Mouse (Mus musculus) G1E-ER4 (cell line): Measurements from ENCODE around the gene AW011738. TPM values are rescaled to one million over a fixed set of nuclear protein-coding genes. Genes with fewer than 3 reads are reported as not detected.

ENCODE experiments used
- GATA1 ChIP-seq: IDR thresholded peaks from one replicate; pipeline ENCODE4 v1.8.0; 2012; ENCODE audit warnings: low read length, inconsistent platforms
- polyA plus RNA-seq: library from polyadenylated mRNA; stranded (reverse); fragments of >175 nt; gene quantifications from 2 replicates; pipeline ENCODE4 v1.2.3, GENCODE M21; 2012

Gene AW011738
- polyA plus RNA-seq, 1 experiment = not detected

- no peak for TF ChIP-seq GATA1
Measured at GRCm38 (mm10) chr4:156193906-156194305, 9.2 kb upstream of the AW011738 start.

GRCm38 (mm10) chr4:156194346-156194745, 8.8 kb upstream of the AW011738 start:
- TF ChIP-seq GATA1 = no peak

DNA sequence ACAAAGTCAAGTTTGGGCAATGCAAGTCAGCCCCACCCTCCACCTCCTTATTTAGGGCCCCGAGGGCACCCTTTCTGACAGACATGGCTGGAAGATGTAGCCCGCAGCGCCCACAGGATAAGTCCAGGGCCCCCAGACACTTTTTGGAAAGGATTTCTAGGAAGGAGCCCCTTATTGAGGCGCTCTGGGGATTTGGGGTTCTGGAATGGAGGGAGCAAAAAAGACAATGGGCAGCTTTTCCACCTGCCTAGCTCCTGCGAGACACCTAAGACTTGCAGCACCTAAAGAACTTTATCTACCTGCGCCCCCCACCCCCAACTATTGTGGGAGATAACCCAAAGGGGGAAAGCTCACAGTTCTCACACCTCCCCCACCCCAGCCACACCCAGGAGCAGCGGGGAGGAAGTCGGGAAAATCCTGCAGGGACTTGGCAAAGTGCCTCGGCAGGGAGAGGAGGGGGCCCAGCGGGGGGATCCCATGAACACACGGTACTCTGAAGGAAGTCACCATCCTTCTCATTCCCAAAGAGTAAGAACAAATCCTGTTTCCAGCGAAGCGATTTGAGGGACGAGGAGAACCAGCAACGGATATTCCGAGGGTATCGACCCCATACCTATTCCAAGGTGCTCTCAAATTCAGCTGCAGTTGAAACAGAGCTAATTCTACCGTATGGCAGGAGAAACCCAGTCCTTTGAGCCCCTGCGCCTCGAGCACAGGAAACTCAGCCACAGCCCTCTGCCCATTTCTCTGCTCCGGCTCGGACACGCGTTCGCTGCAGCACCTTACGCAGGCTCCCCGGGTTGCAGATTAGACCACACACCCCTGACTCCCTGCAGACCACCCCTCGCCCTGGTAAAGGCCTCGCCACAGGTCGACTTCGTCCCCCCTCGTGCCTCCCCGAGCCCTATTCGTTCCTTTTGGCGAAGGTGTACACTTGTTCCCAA, 6.9 kb upstream of the AW011738 start:
- no peak for TF ChIP-seq GATA1

DNA sequence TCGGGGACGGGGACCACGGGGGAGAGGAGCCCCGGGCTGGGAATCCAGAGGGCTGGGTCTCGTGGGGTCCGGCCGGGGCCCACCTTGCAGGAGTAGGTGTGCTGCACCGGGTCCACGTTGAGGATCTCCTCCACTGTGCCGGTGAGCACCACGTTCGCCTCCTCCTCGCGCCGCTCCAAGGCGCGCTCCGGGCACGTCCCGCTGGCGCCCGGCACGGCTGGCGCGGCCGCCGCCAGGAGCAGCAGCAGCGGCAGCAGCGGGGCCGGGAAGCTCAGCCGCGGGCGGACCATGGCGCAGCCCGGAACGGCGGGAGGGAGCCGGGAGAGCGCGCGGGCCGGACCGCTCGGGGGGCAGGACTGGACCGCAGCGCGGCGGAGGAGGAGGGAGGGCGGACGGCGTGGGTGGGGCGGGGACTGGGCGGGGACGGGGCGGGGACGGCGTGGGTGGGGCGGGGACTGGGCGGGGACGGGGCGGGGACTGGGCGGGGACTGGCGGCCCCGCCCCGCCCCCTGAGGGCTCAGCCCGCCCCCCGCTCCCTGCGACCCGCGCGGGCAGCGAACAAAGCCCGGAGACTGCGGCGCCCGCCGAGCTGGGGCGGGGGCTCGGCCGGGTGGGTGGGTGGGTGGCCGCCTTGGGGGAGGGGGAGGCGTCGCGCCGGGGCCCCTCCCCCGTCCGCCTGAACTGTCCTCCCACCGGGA, 5.8 kb upstream of the AW011738 start, which contains the start of gene Agrn:
Gene Agrn, minus strand, starts transcription at position 358 of the 698 bp plus-strand sequence.
- no peak for TF ChIP-seq GATA1

GRCm38 (mm10) chr4:156197829-156198205, 5.3 kb upstream of the AW011738 start:
- no peak for TF ChIP-seq GATA1

- no peak for TF ChIP-seq GATA1
Measured at GRCm38 (mm10) chr4:156200623-156201475, 2.3 kb upstream of the AW011738 start, which contains the start of gene Isg15. TSS of gene Isg15 (minus strand) at chr4:156200818.

GRCm38 (mm10) chr4:156202462-156202893, 626 bp upstream of the AW011738 start:
- TF ChIP-seq GATA1 = no peak

- TF ChIP-seq GATA1 = no peak
Measured at GRCm38 (mm10) chr4:156203413-156204131, 468 bp downstream of the AW011738 start.

GRCm38 (mm10) chr4:156208872-156209271, 5.8 kb downstream of the AW011738 start:
- no peak for TF ChIP-seq GATA1

DNA sequence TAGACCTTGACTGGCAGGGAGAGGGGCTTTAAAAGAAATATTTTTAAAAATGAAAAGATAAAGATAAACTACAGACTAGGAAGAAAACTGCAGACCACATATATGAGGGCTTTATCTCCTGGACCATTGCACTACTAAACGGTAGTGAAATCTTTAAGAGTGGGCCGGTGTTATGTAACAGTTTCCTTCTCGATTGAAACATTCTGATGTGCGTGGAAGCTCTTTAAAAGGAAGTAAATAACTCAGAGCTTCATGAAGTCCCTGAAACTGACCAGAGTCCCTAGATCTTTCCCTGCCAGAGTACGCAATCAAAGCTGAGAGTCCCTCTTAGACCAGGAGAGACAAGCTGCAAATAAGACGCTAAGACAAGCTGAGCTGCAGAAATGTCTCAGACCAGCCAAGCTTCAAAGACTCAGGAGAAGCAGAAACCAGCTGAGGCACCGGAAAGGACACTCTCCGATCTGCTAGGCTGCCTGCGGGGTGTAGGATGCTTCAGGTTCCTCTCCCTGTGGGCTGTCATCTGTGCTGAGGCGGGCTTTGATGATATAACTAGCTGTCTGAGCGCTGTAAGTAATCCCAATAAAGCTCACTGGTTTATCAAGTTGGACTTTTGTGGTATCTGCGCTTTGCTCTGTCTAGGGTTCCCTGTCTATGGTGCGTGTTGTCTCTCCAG, 7.0 kb downstream of the AW011738 start:
- TF ChIP-seq GATA1 = no peak

- no peak for TF ChIP-seq GATA1
Measured at GRCm38 (mm10) chr4:156213134-156213533, 10.0 kb downstream of the AW011738 start.

DNA sequence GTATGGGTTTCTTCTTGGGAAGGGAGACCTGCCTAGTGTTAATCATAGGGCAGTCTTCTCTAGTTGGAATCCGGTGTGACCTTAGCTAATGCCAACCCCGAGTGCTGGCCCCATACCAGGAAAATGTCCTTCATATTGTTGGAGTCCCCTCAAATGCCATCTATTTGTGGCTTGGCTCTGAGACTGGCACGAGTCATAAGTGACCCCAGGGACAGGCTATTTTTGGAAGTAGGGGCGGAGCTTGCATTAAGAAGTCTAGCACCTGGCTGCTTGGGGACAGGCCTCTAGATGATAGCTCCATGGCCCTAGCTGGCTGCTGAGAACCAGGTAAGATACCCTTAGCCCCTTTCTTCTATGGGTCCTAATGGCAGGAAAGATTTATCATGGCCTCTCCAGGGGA, 12.5 kb downstream of the AW011738 start, which contains the start of gene Perm1:
Gene Perm1, plus strand, starts transcription at position 220 of the 400 bp plus-strand sequence.
- TF ChIP-seq GATA1 = no peak

DNA sequence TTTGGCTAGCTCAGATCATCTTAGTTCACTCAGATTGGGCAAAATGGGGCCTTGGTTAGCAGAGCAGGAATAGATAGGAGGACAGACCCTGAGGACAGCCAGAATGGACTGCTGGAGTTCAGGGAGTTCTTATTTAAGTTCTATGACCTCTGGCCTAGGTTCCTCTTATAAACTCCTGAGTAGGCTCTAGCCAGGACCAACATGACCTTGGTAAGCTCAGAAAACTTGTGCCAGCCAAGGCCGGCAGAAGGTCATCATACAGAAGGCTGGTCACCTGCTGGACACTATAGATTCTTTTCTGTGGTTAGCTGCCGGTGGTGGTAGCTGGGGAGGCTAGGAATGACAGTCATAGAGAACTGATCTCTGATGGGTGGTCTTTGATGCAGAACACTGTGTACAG, 13.1 kb downstream of the AW011738 start:
- no peak for TF ChIP-seq GATA1

DNA sequence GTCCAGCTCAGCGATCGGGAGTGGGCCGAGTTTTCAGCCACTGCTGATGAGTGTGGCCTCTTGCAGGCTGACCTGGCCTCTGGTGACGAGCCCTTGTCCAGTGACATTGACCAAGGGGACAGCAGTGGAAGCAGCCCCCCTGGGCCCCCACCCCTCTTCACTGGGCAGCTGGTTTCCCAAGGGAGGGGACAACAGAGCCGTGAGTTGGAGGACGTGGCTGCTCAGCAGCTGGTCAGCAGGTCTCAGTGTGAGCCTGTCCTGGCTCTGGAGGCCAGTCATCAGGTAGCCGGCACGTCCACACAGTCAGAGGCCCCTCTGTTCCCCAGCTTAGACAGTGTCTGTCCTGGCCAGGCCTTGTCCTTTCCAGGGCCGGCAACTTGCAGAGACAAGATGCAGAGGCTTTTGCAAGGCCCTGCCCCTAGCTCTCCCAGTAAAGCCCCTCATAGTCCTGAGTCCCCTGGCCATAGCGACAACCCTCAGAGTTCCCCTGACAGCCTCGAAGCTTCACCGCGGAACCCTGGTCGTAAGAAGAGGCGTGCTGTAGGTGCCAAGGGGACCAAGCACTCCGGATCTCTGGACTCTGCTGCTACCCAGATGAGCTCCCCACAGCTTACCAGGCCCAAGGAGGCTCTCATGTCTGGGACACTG, 14.0 kb downstream of the AW011738 start:
- TF ChIP-seq GATA1 = no peak

GRCm38 (mm10) chr4:156217838-156218237, 14.7 kb downstream of the AW011738 start:
- no peak for TF ChIP-seq GATA1
